Mouse (Mus musculus) erythroblast, embryonic 14.5 days (primary cell): Measurements from ENCODE around the gene Pik3r1.

Source experiments
- GATA1 ChIP-seq: IDR thresholded peaks from 2 replicates; pipeline ENCODE4 v1.6.1; 2012; ENCODE audit warnings: low read length, inconsistent platforms, mixed read lengths
- TAL1 ChIP-seq: IDR thresholded peaks from 3 replicates; pipeline ENCODE4 v1.6.1; 2012; ENCODE audit warnings: low read length, inconsistent platforms, mixed read lengths

DNA sequence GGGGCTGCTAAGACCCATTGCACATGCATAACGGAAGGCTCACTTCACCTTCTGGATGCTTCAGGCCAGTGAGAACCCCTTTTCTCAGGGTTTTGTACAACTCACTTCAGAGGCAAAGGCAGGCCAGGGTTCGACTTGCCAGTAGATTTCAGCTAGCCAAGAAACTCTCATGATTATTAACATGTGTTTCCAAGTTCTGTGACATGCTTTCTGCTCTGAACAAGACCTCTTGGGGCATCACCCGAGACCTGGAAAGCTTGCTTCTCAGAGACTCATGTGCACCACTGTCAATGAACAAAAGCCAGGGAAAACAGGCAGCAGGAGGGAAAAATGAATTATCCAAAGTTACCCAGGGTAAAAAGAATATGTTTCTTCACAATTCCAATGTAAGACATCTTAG, 71.7 kb downstream of the Pik3r1 start:
- TF ChIP-seq GATA1 (no peak), TAL1 (no peak)
